Mouse (Mus musculus): ENCODE measurements at regions not wholly inside any gene's neighbourhood (a gene's known extent, or its start where the extent isn't known, plus 50 kb on each side); places are given as distances from the start of the nearest gene placed in this dataset.

GRCm38 (mm10) chr5:73928691-73929090 is 139.5 kb downstream of the Usp46 start:
- no peak for DNase-seq (ENCODE audit: low spot score)

- no peak for DNase-seq (ENCODE audit: low spot score)
These were observed 138.0 kb downstream of the Usp46 start for GRCm38 (mm10) chr5:73930205-73930604.

GRCm38 (mm10) chr5:73937799-73938198 is 130.4 kb downstream of the Usp46 start:
- no peak for DNase-seq (ENCODE audit: low spot score)

- no peak for DNase-seq (ENCODE audit: low spot score)
These were observed 129.8 kb downstream of the Usp46 start for GRCm38 (mm10) chr5:73938450-73938849.

- DNase-seq (ENCODE audit: low spot score), result no peak
These were observed 125.3 kb downstream of the Usp46 start for GRCm38 (mm10) chr5:73942950-73943349.

GRCm38 (mm10) chr5:73945671-73946070 is 122.6 kb downstream of the Usp46 start:
- DNase-seq (ENCODE audit: low spot score), result no peak

- DNase-seq (ENCODE audit: low spot score), result no peak
These were observed 122.1 kb downstream of the Usp46 start for GRCm38 (mm10) chr5:73946164-73946563.

GRCm38 (mm10) chr5:73948031-73948899 is 120.0 kb downstream of the Usp46 start:
- no peak for DNase-seq (ENCODE audit: low spot score)
